Mouse (Mus musculus): Measurements from ENCODE around the gene Tbc1d10c.

The Tbc1d10c gene

DNA sequence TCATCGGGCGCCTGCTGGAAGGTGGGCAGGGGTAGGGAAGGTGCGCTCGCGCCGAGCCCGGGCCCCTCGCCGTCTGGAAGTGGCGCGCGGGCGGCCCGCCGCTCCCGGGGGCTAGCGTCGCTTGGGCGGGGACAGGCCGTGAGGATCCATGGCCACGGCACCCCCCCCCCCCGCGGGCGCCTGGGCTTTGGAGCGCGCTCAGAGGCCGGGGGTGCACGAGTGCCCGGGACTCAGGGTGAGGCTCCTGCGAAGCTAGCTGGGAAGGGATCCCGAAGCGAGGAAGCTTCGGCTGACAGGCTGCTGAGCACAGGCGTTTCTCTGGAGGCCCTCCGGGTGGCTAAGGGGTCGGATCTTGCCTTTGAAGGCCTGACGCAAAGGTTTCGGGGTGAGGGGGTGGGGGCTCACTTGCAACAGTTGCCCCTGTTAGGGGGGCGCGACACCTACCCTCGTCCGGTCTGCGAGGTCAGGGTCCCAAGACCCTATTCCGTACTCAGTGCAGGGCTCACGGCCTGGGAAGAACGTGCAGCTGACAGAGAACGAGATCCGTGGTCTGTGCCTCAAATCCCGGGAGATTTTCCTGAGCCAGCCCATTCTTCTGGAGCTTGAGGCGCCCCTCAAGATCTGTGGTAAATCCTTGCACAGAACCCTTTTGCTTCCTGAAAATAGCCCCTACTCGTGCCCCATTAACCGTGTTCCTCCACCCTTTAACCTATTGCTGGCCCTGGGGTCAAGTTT lies 1.3 kb upstream of the Tbc1d10c start:
- in situ Hi-C loops (cut with MboI; ENCODE audit: low sequenced_read_pairs): no loop called here

DNA sequence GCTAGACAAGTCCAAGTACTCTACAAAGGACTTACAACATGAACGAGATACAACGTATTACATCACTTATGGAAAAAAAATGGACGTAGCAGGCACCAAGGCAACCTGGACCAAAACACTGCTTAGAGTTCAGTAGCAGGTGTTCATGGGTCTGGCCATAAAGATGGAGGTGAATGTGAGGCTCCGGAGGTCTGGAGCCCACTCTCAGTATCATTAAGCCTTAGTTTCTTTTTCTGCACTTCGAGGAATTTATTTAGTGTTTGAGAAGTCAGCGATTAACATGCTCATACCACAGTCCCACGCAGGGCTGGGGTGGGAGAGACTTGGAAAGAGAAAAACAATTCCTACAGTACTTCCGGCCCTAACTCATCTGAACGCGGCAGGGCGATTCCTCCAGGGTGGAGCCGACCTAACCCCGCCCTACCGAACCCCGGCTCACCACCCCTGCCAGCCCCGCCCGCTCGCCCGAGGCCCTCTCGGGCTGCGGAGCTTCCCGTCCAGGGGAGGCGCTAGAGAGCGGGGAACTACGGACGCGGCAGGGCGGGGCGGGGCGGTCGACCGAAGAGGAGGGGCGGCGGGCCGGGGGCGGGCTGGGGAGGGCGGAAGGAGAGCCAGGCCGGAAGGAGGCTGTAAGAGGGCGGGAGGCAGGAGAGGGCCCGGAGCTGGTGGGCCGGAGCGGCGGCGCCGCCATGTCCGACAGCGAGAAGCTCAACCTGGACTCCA lies 605 bp upstream of the Tbc1d10c start, which contains the start of gene Ppp1ca:
Gene Ppp1ca, plus strand, starts transcription at position 538 of the 723 bp plus-strand sequence.
- in situ Hi-C loops (cut with MboI; ENCODE audit: low sequenced_read_pairs): no loop called here

GRCm38 (mm10) chr19:4189051-4189620 lies 1.9 kb downstream of the Tbc1d10c start:
- in situ Hi-C loops (cut with MboI; ENCODE audit: low sequenced_read_pairs): no loop called here

- in situ Hi-C loops (cut with MboI; ENCODE audit: low sequenced_read_pairs): no loop called here
Observed at GRCm38 (mm10) chr19:4187303-4187702, 3.8 kb downstream of the Tbc1d10c start.

DNA sequence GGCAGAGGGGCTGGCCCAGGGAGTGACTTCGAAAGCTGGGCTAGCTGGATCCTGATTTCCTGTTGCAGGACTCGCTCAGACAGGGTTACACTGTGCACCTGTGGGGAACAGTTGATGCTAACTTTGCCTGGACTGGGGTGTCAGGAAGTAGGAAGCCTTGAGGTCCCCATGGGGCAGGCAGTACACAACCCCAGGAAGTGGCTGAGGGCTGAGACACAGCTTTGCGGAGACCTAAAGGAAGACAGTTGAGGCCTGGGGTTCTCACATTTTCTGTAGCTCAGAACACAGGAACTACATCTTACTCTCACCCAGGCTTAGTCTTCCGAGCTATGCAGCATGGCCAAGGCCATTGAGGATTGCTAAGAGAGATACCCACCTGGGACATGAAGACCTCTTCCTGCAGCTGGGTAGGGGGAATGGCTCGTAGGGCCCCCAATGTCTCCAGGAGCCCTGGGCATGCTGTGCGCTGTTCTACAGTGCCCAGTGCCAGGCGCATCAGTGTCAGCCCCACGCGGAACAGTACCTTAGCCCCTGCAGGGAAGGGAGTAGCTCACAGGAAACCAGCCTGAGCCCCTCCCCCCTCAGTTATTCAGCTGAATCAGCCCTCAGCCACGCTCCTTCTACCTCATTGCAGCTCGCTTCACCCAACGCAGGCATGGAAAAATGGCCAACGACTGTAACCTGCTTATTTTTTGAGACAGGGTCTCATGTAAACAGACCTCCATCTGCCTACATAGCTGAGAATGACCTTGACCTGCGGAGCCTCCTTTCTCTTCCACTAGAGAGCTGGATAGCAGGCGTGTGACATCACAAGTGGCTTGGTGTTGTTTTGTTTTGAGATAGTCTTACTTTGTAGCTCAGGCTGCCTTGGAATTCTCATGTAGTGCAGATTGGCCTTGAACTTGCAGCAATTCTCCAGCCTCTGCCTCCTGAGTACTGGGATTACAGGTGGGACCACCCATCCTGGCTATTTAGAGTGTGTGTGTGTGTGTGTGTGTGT lies 5.8 kb downstream of the Tbc1d10c start:
- in situ Hi-C loops (cut with MboI; ENCODE audit: low sequenced_read_pairs): no loop called here

DNA sequence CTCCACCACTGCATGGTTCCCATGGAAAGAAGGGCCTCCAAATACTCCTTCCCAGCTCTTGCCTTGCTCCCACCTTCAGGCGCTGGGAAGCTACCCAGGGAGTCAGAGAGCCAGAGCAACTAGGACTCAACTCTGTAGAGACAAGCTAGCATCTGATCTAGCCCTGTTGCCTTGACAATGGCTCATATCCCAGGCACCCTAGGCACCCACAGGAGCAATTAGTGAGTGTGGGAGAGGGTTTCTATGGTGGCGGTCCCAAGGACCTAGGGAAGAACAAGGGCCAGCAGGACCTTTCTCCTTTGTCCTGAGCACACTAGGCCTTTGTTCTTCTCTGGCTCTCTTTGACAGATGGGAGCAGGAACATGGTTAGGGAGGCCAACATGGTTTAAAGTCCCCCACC lies 7.4 kb downstream of the Tbc1d10c start:
- in situ Hi-C loops (cut with MboI; ENCODE audit: low sequenced_read_pairs): no loop called here

- in situ Hi-C loops (cut with MboI; ENCODE audit: low sequenced_read_pairs): no loop called here
Observed at GRCm38 (mm10) chr19:4181892-4182291, 9.2 kb downstream of the Tbc1d10c start.

- in situ Hi-C loops (cut with MboI; ENCODE audit: low sequenced_read_pairs): no loop called here
Observed at GRCm38 (mm10) chr19:4180411-4180810, 10.7 kb downstream of the Tbc1d10c start.

- in situ Hi-C loops (cut with MboI; ENCODE audit: low sequenced_read_pairs): no loop called here
Observed at GRCm38 (mm10) chr19:4175368-4175947, 15.6 kb downstream of the Tbc1d10c start, which contains the start of gene Carns1. Gene Carns1 (minus strand): TSS chr19:4175479.

DNA sequence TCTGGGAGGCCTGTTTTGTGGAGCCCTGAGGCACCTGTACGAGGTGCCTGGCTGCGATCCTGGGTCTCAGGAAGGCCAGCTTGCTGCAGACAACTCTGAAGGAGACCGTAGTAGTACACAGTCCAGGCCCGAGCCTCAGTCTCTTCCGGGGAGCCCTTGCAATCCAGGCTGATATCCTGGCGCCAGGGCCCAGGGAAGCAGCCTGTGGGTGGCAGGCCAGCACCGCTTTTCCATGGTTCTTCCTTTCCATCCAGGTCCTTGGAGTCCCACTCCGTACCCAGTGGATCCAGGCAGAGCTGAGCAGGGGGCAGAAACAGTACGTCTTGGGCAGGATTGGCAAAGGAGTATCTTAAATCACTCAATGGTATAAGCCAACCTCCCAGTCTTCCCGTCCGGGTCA lies 18.2 kb downstream of the Tbc1d10c start:
- in situ Hi-C loops (cut with MboI; ENCODE audit: low sequenced_read_pairs): no loop called here

GRCm38 (mm10) chr19:4171393-4172290 lies 19.4 kb downstream of the Tbc1d10c start:
- in situ Hi-C loops (cut with MboI; ENCODE audit: low sequenced_read_pairs): no loop called here

DNA sequence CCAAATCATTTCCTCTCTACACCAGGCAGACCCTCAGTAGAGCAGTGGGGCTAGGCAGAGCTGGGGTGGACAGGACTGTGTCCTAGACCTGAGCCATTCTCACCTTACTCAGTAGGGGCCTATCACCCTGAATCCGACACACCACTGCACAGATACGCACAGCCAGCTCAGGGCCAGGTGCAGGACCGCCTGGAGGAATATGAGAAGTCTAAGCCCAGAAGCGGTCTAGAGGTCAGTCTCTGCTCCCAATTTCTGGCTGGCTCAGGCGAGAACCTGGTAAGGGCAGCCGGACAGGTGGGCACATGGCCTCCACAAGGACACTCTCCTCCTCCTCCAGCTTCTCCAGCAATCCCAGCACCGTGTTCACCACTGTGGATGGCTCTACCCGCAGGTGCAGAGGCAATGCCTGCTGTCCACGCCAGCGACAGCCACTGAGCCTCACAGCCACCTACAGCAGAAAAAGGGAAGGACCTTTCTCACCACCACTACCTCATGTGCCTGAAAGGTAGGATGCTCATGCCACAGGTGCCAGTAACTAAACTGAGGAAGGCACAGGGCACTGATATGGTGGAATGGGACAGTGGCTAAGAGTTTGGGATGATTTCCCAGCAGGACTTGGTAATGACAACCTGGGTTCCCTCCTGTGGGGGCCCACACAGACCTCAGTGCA lies 20.2 kb downstream of the Tbc1d10c start:
- in situ Hi-C loops (cut with MboI; ENCODE audit: low sequenced_read_pairs): no loop called here

GRCm38 (mm10) chr19:4169810-4170209 lies 21.3 kb downstream of the Tbc1d10c start:
- in situ Hi-C loops (cut with MboI; ENCODE audit: low sequenced_read_pairs): no loop called here

- in situ Hi-C loops (cut with MboI; ENCODE audit: low sequenced_read_pairs): no loop called here
Observed at GRCm38 (mm10) chr19:4169378-4169784, 21.7 kb downstream of the Tbc1d10c start.

DNA sequence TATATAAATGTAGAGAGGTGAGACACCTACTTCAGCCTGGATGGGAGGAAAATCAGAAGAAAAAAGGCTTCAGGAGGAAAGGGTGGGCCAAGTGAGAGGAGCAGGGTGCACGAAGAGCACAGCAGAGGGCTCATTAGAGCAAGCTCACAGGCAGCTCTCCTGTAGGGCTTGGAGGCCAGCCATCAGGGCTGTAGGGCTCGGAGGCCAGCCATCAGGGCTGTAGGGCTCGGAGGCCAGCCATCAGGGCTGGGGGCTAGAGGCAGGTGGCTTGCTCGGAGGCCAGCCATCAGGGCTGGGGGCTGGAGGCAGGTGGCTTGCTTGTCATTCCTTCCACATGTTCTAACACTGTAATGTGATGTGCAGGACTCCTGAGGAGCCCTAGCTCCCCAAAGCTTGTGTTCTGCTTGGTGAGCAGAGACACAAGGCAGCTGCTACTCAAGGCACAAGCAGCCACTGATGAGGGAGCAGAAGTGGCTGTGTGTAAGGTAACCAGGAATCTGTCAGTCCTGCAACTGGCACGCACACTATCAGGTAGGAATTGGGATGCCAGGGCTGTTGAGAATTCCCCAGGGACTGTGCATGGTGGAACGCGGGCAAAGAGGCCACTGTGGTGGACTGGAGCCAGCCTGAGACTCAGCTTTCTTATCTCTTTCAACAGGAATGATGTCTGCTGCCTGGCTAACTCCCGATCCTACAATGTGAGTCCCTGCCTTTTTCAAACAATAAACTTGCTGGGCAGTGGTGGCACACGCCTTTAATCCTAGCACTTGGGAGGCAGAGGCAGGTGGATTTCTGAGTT lies 24.2 kb downstream of the Tbc1d10c start:
- in situ Hi-C loops (cut with MboI; ENCODE audit: low sequenced_read_pairs): no loop called here

DNA sequence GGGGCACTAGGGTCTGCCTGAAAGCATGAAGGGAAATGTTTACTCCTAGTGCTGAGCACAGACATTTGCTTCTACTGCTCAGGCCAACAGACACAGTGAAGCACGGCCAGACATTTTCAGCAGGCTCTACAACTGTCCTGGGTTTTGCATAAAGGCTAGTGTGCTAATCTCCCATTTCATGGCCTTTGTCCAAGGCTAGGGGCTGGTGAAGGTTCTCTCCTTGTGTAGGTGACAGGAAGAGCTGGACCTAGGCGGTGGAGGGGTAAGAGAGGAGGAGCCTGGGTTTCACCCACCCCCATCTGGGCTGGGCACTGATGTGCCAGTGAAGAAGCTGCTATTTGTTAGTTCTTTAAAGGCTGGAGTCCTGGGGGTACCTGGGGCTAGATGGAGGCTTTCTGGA lies 26.4 kb downstream of the Tbc1d10c start:
- in situ Hi-C loops (cut with MboI; ENCODE audit: low sequenced_read_pairs): no loop called here

DNA sequence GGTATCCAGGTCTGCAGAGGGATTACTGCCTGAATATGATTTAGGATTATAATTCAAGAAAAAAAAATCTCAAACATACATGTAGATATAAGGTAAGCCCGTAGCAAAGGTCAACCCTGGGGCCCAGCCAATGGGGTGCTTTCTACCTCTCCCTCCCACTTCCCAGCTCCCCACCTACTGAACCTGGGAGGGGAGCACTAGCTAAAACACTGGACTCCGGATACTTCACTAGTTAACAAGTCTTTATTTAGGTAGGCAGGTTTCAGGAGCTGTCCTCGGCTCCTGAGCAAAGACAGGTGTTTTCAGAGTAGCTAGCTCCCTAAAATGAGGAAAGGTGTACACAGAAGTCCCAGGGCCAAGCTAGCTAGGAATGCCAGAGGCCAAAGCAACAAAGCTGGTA lies 27.0 kb downstream of the Tbc1d10c start:
- in situ Hi-C loops (cut with MboI; ENCODE audit: low sequenced_read_pairs): no loop called here

- in situ Hi-C loops (cut with MboI; ENCODE audit: low sequenced_read_pairs): no loop called here
Observed at GRCm38 (mm10) chr19:4163543-4163887, 27.6 kb downstream of the Tbc1d10c start.

All from CH12F3 (cell line).